Mouse (Mus musculus) gastrocnemius, adult 18-20 months (tissue): ENCODE measurements around the gene Gm49395. TPM values are rescaled to one million over a fixed set of nuclear protein-coding genes. Genes with fewer than 3 reads are reported as not detected.

Experiments
- DNase-seq: peaks from one replicate; pipeline ENCODE4 v3.0.0; 2021; ENCODE audit warnings: low spot score
- long read RNA-seq, 2 experiments: library from polyadenylated mRNA; stranded (forward); transcript quantifications; one replicate each; pipeline ENCODE4 v2.0.0; 2021
- total RNA-seq, 2 experiments: library from RNA; stranded (reverse); gene quantifications; 2 replicates each; pipeline ENCODE4 v1.2.3; 2021

Gm49395 gene
- total RNA-seq = 1 to 10 TPM; 1.5 to 1.6 TPM
- long read RNA-seq, experiment 1 = 0 reads
- long read RNA-seq, experiment 2 = 0 reads

DNA sequence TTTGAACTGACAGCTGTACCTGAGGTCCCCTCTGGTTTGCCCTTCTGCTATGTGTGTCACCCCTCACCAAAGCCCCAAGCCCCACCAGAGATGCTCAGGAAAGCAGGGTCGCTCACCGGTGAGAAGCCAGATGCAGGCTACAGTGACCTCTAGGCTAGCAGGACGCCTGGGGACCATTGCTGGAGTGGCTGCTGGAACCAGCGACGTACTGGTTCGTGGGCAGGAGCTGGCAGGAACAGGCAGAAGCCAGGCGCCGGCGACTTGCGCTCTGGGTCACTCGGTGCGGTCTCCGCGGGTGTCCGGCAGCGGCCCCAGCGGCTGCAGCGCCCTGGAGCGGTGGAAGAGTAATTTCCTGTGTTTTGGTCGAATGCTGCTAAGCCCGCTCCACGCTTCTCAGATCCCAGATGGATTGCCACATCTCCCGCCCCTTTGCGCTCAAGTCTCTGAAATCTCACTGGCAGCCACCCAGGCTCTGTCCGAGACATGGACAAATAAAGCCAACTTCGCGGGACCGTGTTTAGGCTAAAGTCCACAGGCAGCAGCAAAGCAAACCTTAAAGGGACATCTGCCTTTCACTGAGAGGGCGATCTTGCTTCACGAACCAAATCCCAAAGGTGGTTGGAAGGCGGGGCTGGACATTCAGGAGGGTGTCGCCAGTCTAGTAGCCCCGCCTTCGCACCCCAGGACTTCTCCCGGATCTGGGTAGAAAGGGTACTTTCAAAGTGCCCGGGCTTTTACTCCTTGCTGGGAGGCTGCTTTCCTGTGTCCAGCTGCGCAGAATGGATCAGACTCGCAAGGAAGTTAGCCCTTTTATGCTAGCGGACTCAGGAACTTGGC lies at the start of gene Gm49395, which contains the start of gene Itga1:
Gene Gm49395, minus strand, starts transcription at position 567 of the 837 bp plus-strand sequence.
Gene Itga1, minus strand, starts transcription at position 610 of the 837 bp plus-strand sequence.
- DNase-seq = peak; percentile 78

GRCm38 (mm10) chr13:115150602-115151001 lies 48.9 kb upstream of the Gm49395 start:
- peak; percentile 15 for DNase-seq

DNA sequence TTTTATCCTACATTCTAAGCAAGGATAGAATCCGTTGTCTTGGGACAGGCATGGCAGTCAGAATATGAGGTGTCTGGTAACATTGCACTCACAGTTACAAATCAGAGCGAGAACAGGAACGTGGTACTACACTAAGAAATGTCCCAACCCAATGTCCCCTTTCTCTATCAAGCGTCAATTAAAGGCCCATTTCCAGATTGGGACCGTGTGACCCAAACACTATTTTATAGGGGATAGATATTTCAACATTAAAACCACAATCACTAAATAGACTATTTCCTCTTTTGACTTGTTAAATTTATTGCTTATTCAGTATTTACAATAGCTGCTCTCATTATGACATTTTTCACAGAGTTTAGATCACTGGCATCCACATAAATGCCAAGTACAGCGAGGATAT lies 48.1 kb upstream of the Gm49395 start:
- no peak for DNase-seq

DNA sequence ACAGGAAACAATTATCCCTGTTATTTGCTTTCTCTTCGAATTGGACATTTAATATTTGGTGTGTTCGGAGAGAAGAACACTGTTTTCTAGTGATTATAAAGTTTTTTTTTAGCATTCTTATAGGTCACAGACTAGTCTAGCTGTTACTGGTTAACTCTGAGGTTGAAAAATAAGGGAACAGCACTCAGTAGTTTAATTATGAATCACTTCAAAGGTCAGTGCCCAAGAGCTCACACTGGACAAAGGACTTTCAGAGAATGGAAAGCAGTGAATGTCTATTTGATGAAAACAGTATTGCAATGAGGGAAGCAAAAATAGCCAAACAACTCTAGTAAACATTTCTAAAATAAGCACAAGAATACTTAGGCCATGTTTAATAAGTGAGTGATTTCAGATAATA lies 41.9 kb upstream of the Gm49395 start:
- no peak for DNase-seq

GRCm38 (mm10) chr13:115142066-115142465 lies 40.3 kb upstream of the Gm49395 start:
- DNase-seq = no peak

GRCm38 (mm10) chr13:115138513-115138912 lies 36.8 kb upstream of the Gm49395 start:
- no peak for DNase-seq

DNA sequence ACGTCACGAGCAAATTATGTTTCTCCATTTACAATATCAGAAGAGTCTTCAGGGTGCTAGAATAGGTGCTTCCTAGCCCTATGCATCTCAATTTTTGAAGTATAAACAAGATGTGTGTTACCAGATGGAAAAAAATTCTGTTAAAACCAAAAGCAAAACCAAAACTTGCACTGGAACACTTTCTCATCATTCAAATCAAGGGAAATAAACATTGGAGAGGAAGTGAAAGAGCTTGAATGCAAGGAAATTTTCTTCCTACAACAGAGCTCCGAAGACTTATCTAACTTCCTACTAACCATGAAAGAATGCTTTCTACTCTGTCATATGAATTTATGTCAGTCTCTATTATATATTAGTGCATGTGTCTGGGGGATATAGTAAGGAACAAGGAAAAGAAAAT lies 35.0 kb upstream of the Gm49395 start:
- DNase-seq = no peak

DNA sequence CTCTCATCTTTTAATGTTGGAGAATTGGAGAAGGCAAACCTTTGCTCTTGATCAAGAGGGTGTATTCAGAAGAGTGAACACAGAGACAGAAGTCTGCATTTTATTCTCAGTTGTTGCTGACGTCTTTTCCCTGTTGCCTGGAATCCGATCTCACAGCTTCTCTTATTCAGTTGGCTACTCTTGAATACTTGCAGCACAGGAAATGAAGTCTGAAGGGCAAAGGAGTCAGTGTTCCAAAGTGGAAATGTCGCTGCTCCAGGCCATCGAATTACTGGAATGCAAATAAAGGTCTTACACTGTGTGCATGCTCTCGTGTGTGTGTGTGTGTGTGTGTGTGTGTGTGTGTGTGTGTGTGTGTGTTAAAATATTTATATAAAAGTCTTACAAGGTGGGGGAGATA lies 30.7 kb upstream of the Gm49395 start:
- DNase-seq = no peak

GRCm38 (mm10) chr13:115131381-115131780 lies 29.7 kb upstream of the Gm49395 start:
- DNase-seq = no peak

DNA sequence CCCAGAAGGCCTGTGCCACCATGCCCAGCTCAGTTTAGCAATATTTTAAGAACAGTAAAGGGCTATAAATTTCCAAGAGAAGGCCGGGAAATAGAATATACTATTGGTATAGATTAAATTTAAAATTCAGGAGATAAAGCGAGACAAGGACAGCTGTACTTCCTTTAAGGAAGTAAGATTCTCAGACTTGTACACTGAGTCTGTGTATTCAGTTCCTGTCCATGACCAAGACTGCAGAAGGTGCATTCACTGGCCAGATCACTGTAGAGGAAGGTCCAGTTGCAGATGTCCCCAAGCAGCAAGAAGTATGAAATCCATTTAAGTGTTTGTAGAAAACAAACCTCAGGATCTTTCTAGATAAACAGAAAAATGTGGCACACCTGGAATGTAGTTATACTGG lies 28.3 kb upstream of the Gm49395 start:
- no peak for DNase-seq

DNA sequence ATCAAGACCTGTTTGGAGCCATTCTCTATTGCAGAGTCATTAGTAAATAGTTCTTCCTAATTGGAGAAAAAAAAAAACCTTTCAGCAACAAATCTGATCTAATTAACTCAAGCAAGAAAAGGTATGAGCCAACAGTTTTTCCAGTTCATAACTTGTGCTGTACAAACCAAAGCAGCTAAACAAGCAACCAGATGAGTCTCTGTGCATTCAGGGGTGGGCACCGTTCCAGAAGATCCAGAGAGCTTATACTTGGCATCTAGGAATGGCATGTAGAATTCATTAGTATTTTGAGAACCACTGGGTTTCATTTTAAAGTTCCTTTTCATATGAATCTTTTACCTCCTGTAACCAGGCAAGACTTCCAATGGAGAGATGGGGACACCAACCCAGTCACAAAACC lies 26.1 kb upstream of the Gm49395 start:
- DNase-seq = no peak

DNA sequence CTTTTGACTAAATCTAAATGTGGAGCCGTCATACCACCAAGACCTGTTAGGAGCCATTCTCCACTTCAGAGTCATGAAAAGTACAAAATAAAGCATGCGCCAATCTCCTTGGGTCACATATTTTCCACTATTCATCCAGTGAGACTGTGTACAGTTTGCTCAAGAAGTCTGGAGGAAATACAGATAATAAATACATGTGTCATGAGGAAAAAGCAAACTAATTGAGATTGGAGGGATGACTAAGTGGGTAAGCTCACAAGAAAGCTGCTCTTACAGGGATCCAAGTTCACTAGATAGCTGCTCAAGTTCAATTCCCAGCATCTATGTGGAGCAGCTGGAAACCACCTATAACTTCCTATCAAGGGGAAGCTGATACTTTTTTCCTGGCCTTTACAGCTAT lies 24.8 kb upstream of the Gm49395 start:
- DNase-seq = no peak

DNA sequence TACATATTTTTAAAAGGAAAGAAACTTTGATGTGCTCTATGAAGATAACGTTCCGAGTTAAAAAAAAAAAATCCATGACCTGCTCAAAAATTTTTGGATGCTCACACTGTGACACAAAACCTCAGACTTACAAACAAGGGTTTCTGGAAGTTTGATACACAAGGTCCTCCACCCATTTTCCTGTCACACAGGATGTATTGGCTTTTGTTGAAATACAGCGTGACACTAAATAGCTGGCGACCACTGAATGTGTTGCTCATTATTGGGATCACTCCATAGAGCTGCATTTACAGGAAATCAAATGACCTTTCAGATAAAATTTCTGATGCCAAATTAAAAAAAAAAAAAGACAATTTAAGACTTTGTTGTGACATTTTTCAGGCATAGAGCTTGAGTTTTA lies 23.4 kb upstream of the Gm49395 start:
- no peak for DNase-seq

- DNase-seq = no peak
Measured at GRCm38 (mm10) chr13:115124521-115124920, 22.8 kb upstream of the Gm49395 start.

- no peak for DNase-seq
Measured at GRCm38 (mm10) chr13:115118756-115119155, 17.0 kb upstream of the Gm49395 start.

DNA sequence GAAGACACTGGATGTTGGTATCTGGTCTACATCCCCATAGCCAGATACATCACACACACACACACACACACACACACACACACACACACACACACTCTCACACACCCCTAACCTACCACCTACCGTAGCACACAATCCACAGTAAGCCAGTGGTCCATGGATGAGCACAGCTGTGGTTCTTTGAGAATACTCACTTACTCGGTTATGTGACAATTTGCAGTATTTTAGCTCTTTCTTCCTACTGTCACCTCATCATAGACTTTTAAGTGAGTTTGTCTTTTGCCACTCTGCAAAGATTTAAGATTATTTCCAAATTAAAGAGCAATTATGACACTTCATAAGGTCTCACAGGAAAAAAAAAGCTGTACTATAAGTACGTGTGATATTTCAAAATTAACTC lies 16.5 kb upstream of the Gm49395 start:
- no peak for DNase-seq

DNA sequence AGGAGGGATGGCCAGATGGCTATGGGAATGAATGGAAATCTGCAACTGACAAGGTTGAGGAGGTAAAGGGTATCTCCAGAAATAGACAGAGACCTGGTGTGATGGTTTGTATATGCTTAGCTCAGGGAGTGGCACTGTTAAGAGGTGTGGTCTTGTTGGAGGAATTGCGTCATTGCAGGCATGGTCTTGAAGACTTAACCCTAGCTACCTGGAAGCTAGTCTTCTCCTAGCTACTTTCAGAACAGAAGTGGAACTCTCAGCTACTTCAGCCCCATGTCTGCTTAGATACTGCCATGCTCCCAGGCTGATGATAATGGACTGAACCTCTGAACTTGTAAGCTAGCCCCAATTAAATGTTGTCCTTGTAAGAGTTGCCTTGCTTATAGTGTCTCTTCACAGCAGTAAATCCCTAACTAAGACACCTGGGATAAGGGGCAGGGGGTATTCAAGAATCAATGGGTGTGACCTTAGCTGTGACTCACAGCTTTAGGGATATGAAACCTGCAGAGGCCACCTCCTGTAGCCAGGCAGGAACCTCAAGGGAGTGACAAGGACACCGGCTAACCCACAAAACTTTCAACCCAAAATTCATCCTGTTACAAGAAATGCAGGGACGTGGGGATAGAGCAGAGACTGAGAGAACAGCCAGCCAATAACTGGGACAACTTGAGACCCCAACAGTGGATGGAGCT lies 15.4 kb upstream of the Gm49395 start:
- no peak for DNase-seq

DNA sequence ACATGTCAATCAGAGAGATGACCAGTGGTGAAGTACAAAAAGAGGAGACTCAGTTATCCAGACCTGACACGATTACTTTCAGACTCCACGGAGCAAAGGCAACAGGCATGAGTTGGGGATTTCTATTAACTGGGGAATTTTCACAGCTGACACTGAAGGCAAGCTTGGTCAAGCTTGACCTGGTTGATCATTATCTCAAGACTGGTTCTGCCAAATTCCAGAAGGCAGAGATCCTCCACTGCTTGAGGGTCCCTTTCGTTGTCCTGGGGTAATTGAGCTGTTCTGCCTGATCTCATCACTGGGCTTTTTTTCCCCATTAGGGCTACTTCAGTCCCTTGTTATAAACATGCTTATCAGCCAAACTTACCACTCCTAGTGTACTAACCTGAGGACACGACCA lies 7.9 kb upstream of the Gm49395 start:
- no peak for DNase-seq

DNA sequence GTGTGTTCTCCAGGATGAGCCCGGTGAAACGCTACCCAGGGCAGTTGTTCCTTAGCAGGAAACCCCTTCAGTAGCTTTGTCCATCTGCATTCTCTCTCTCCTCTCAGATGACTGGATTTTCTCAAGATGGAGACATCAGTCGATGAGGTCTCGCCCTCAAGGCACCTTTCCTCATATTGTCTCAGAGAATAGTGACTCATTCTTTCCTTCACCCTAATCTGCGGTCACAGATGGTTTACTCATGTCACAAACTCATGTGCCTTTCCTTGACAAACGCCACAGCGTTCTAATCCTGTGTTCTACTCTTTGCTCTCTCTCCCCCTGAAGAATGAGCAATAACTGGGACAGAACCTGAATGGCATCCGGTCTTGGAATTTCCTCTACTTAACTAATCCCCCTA lies 5.7 kb upstream of the Gm49395 start:
- DNase-seq = no peak

DNA sequence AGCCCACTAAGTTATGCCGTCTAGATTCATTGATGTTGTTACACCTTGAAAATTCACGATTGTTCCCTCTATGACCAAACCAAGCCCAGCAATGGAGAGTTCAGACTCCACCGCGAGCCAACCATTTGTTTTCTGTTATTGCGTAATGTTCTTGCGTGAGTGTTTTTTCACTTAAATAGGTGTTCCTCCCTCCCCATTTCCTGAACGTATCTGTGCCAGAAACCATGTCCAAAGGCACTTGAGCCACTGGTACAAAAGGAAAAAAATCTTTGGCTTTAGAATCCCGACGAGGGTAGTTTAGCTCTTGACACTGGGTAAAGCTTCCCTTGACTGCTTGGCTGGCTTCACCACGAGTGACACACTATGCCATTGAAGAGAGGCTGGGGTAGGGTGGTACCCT lies 4.5 kb upstream of the Gm49395 start:
- peak; percentile 24 for DNase-seq

- no peak for DNase-seq
Measured at GRCm38 (mm10) chr13:115102754-115103153, 1.0 kb upstream of the Gm49395 start.

GRCm38 (mm10) chr13:115100381-115101177 lies 1.1 kb downstream of the Gm49395 start:
- peak; percentile 5 for DNase-seq
